Mouse (Mus musculus) cerebellum, adult 11-12 months (tissue): Measurements from ENCODE around the gene Clint1.
A peak's percentile ranks its signal among the peaks of the same experiment; 100 is the strongest.

ENCODE experiments used
- DNase-seq: peaks from one replicate; pipeline ENCODE4 v3.0.0; 2022

The Clint1 gene

DNA sequence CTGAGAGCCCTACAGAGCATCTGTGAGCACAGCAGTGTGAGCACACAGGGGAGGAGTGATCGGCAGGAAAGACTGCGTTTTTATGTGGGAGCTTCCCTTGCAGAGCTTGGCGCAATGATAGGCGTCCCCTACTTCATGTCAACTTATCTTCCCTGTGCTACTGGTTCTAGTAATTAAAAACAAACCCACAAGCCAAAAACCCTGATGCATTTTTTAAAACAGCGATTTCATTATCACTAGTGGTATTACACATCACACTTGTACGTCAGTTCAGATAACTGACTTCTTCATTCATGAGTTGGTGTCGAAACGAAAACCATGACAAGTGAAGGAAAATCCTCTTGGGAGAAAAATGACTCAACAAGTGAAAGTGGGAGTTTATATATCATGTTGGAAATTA lies 87.1 kb downstream of the Clint1 start:
- no peak for DNase-seq

DNA sequence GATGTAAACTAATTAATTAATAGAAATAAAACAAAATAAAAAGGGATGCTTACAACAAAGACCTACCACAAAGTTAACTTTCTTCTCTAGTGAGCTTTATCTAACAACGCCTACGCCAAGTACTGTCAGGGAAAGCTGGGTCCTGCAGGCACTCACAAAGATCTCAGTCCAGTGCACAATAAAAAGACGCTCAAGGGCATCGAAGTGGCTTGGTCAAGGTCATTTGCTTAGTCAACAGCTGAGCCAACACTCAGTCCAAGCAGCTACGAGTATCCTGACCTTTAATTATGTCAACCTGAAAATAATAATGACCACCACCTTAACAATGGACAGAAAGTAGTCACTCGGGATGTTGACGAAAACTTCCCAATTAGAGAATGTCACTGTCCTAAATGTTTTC lies 90.4 kb downstream of the Clint1 start:
- no peak for DNase-seq

DNA sequence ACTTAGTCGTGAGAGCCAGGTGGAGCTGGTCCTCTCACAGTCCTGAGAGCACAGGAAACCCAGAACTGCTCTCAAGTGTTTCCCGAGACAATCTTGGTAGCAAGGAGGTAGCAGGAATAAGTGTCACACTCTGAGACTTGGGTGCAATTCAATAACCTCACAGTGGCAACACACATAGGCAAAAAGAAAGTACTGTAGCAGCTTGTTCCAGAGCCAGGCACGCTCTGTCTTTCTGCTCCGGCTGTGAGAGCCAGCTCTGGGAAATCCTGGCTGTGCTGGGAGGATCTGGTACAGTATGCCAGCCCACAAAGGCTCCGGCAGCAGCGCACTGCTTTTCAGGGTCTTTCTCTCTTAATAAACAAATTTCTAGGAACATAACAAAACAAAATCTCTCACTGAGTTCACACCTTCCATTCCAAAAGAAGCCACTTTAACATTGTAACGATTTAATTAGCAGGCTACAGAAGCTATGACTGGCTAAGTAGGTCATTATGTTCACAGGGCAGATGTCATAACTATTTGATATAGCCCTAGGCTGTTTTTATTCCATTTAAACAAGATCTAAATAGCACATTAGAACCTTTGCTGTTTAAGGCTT lies 91.4 kb downstream of the Clint1 start:
- no peak for DNase-seq

DNA sequence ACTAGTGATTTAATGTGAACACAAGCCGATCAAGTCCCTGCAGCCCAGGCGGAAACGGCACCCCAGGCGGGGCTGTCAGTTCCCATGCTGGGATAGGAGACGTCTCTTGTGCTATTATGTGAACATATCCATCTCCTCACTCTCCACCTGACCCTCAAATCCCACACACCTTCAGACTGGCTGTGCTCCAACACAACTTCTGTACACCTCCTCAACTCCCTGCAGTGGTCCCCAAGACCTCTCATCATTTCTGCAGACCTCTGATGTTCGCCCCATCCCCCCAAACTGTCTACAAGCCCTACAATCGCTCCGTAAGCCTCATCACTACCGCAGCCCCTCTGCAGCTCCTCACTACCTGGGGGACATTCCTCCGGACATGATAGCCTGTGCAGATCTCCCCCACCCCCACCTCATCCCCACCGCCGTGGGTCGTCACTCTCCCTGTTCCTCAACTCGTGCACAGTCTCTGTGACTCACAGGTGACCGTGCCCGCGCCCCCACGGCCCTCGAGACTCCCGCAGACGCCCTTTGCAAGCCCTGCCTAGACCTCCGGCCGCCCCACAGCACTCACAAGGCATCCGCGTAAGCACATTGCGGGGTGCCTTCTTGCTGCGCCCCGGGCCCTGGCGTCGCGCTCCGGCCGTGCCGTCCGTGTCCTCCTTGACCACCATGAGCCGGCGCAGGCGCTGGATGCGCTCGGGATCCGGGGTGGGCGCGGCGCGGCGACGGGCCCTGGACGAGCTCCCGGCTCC lies 92.2 kb downstream of the Clint1 start:
- peak; percentile 46 for DNase-seq

DNA sequence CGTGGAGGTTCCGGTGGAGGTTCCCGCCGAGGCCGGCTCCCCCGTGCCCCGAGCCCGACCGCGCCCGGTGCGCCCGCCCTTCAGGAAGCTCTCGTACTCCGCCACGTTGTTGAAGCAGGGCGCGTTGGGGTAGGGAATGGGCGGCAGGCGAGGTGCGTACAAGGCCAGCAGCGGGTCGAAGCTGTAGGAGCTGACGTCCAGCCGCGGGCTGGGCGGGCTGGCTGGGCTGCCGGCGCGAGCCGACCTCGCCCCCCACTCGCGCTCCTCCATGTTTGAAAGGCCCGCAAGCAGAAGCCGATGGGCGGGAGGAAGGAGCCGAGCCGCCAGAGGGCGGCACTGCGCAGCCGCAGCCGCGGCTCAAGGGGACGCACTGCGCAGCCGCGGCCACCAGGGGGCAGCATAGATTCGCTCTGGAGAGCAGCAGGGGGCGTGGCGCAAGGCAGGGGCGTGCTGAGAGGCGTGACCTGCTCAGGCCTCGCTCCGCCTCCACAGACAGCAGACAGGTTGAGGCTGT lies 92.8 kb downstream of the Clint1 start, which contains the start of gene Lsm11:
Gene Lsm11, minus strand, starts transcription at position 293 of the 514 bp plus-strand sequence.
- peak; percentile 93 for DNase-seq

DNA sequence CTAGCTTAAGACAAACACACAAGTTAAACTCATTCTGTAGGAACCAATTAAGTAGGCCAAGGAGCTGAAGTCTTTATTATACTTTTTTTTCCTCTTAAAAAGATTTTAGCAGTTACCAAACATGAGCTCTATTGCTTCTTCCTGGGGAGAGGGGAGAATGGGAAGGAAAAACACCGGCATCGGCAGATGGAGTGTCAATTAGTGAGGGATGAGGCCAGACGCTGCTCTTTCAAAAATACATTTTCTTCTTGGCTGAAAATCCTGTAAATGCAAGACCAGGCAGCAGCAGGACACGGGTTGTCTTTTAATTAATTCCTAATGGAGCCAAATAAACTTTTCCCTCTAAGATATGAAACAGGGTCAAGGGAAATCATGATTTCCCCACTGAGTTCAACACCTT lies 94.9 kb downstream of the Clint1 start:
- no peak for DNase-seq

DNA sequence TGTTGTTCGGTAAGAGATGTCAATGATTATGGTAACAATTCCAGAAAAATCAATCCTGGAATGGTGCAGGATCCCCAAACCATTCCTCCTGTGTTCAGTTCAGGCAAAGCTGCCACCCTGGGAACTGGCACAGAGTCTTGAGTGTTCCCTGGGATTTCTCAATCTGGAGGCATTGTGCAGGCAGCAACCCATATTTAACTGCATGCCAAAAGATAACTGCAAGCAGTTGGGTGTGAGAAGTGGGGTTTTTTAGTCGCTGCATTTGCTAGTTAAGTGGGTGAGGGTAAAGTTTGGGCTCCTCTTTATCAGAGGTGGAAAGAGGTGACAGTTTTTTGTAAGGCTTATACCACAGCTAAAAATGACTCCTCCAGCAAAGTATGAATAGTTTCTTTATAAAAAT lies 95.6 kb downstream of the Clint1 start:
- DNase-seq, result no peak

DNA sequence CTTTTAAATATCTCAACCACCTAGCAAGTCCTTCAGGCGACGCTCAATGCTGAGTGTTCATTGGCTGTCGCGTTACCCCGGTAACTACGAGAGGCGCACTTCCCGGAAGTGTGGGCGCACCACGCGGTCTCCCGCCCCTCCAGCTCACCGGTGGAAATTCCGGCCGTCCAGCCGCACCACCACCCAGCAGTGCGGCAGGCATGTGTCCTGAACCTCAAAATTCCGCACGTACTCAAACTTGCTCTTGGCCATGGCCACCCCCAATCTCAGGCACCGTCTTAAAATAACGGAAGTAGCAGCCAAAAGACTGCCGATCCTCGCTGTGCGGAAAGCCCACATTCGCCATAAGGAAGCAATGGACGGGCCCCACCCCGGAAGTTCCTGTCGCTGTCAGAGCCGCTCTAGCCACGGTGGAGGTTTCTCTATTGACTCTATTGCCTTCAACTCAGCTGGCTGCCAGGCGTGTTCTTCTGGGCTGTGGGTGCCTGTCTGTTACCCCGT lies 103.3 kb downstream of the Clint1 start, which contains the start of gene Thg1l:
Gene Thg1l, minus strand, starts transcription at position 368 of the 501 bp plus-strand sequence.
- peak; percentile 86 for DNase-seq

DNA sequence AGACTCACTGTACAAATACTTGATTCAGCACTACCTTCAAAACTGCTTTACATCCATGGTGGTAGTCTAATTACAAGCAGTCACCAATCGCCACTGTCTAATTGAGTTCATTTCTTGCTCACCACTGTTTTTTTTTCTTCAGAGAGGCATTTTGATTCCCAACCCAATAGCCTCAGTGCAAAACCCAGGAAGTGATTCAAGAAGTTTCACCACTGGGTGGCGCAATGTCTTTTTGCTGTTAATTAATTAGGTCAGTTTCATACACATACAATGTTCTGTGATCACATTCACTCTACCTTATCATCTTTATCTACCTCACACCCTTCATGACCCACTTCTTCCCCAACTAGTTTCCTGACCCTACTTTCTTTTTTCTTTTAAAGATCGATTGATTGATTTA lies 107.7 kb downstream of the Clint1 start:
- DNase-seq, result no peak

DNA sequence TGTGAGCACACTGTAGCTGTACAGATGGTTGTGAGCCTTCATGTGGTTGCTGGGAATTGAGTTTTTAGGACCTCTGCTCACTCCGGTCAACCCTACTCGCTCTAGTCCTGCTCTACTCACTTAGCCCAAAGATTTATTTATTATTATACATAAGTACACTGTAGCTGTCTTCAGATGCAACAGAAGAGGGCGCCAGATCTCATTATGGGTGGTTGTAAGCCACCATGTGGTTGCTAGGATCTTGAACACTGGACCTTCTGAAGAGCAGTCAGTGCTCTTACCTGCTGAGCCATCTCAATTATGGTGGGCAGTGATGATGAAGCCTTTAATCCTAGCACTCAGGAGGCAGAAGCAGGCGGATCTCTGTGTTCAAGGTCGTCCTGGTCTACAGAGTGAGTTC lies 108.2 kb downstream of the Clint1 start:
- DNase-seq, result no peak
